Mouse (Mus musculus) bone marrow, adult 2 months (tissue): ENCODE measurements around the gene Fgd4. TPM values are rescaled to one million over a fixed set of nuclear protein-coding genes. Genes with fewer than 3 reads are reported as not detected.
"Not testable (repeated sequence)": the region's sequence is repeated elsewhere in the genome, so short reads cannot be mapped to it uniquely, and the experiment has no call there.

Experiments
- H3K27ac ChIP-seq: fragments of 200-500 bp; 2 replicates; pipeline ENCODE4 v1.5.1; 2012; ENCODE audit warnings: low read depth, mild to moderate bottlenecking, control low read depth, inconsistent platforms, low read length; ENCODE audit not compliant: control insufficient read depth, poor library complexity, insufficient read depth
- H3K4me1 ChIP-seq: fragments of 200-500 bp; 2 replicates; pipeline ENCODE4 v1.6.1; 2011; ENCODE audit warnings: low read length; ENCODE audit not compliant: control insufficient read depth, insufficient read depth
- H3K4me3 ChIP-seq: fragments of 200-500 bp; replicated peaks from 2 replicates; pipeline ENCODE3; 2011; ENCODE audit warnings: mild to moderate bottlenecking, low read depth, low read length, control low read depth; ENCODE audit not compliant: control insufficient read depth
- CTCF ChIP-seq: fragments of 200-500 bp; IDR thresholded peaks from 2 replicates; pipeline ENCODE4 v1.5.1; 2011; ENCODE audit warnings: low read length, control low read depth; ENCODE audit not compliant: control insufficient read depth, insufficient read depth
- POLR2A ChIP-seq: fragments of 200-500 bp; IDR thresholded peaks from 2 replicates; pipeline ENCODE4 v1.6.1; 2011; ENCODE audit warnings: low read depth, mild to moderate bottlenecking, control low read depth, low read length, borderline replicate concordance; ENCODE audit not compliant: control insufficient read depth
- WGBS: fragments of 180-500 bp; shearing (Covaris S2); methylation state at CpG from one replicate; pipeline ENCODE4 v1.1.7; 2018; 5-methylcytosine and 5-hydroxymethylcytosine counted together
- polyA plus RNA-seq: library from polyadenylated mRNA; stranded (reverse); fragments of >200 nt; gene quantifications from 2 replicates; pipeline ENCODE4 v1.2.4, GENCODE M21; 2011; ENCODE audit warnings: low replicate concordance; ENCODE audit not compliant: missing spikeins, insufficient read depth, insufficient read length

Gene Fgd4
- polyA plus RNA-seq, 1 experiment = 11.9 TPM

- no peak overlapping the region for H3K27ac ChIP-seq
- 77% methylated on average over 3 of the region's 3 CpGs for WGBS
- H3K4me3 ChIP-seq = no peak overlapping the region
- no peaks in the 10 kb centered on the region; the same call in 1 of the 2 replicates for H3K4me1 ChIP-seq
- TF ChIP-seq POLR2A = no peak
- TF ChIP-seq CTCF = no peak
Measured at GRCm38 (mm10) chr16:16501491-16501890, 98.9 kb downstream of the Fgd4 start.

- TF ChIP-seq CTCF (no peak), POLR2A (no peak)
- no peak overlapping the region for H3K4me3 ChIP-seq
- no peaks in the 10 kb centered on the region; the same call in 1 of the 2 replicates for H3K4me1 ChIP-seq
- no peak overlapping the region for H3K27ac ChIP-seq
- whole genome bisulfite sequencing = 78% methylated on average over 2 of the region's 2 CpGs
Measured at GRCm38 (mm10) chr16:16500926-16501325, 99.4 kb downstream of the Fgd4 start.

GRCm38 (mm10) chr16:16498798-16499197 lies 101.6 kb downstream of the Fgd4 start:
- H3K4me1 ChIP-seq = no peaks in the 10 kb centered on the region
- H3K27ac ChIP-seq = no peak overlapping the region
- TF ChIP-seq POLR2A (no peak), CTCF (no peak)
- H3K4me3 ChIP-seq = no peak overlapping the region

- Histone ChIP-seq H3K27ac (no peak overlapping the region), H3K4me1 (no peaks in the 10 kb centered on the region; the same call in 1 of the 2 replicates), H3K4me3 (no peak overlapping the region)
- 86% methylated on average over 1 of the region's 1 CpGs for WGBS
- no peak for TF ChIP-seq CTCF
- TF ChIP-seq POLR2A = no peak
Measured at GRCm38 (mm10) chr16:16485523-16486043, 114.8 kb downstream of the Fgd4 start.

- TF ChIP-seq CTCF = no peak
- no peak for TF ChIP-seq POLR2A
- H3K4me1 ChIP-seq = no peaks in the 10 kb centered on the region
- no peak overlapping the region for H3K4me3 ChIP-seq
- no peak overlapping the region for H3K27ac ChIP-seq
- WGBS = 83% methylated on average over 4 of the region's 4 CpGs
Measured at GRCm38 (mm10) chr16:16484601-16485000, 115.7 kb downstream of the Fgd4 start.

DNA sequence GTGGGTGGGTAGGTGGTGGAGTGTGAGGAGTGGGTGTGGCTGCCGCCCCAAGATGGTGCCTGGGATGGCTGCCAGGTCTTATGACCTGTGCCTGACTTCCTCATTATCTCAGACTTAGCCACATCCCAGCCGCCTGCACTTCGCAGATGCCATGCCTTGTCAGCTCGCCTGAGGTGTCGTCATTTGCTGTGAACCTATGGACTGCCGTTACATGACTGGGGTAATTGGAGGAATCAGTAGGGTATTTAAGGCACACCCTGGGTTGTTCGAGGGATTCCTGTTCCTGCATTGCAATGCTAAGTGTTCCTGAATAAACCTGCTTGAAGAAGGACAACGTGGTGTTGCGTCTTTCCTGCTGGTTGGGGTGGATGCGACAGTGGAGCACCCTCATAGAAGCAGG lies 126.9 kb downstream of the Fgd4 start:
- WGBS = 78% methylated on average over 10 of the region's 10 CpGs

GRCm38 (mm10) chr16:16450021-16450420 lies 150.3 kb downstream of the Fgd4 start:
- TF ChIP-seq POLR2A = no peak
- TF ChIP-seq CTCF = no peak
- H3K27ac ChIP-seq = no peak overlapping the region
- 65% methylated on average over 1 of the region's 1 CpGs for WGBS
- no peaks in the 10 kb centered on the region for H3K4me1 ChIP-seq
- H3K4me3 ChIP-seq = no peak overlapping the region

More for the DNA sequence above, 126.9 kb downstream of the Fgd4 start:
- not testable (repeated sequence) for H3K4me3 ChIP-seq, H3K4me1 ChIP-seq, H3K27ac ChIP-seq

DNA sequence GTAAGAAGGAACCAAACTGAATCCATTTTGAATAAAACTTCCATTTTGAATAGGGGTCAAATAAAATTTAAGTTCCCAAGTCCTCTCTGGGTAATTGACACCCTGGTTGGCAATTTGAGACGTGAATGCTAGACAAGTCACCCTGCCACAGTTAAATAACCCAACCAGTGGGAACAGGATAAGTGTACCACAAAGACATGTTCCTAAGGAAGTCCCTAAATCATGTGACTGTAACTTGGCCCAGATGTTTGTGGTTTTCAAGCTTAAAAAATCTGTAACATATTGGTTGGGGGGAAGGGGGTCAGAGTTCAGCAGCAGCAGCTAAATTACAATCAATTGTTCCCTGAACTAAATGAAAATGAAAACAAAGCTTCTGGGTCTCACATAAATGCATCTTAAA lies 161.9 kb downstream of the Fgd4 start:
- H3K27ac ChIP-seq = no peak overlapping the region
- no peak overlapping the region for H3K4me3 ChIP-seq
- no peak for TF ChIP-seq POLR2A
- TF ChIP-seq CTCF = no peak
- 26% methylated on average over 1 of the region's 1 CpGs for WGBS
- no peaks in the 10 kb centered on the region for H3K4me1 ChIP-seq

DNA sequence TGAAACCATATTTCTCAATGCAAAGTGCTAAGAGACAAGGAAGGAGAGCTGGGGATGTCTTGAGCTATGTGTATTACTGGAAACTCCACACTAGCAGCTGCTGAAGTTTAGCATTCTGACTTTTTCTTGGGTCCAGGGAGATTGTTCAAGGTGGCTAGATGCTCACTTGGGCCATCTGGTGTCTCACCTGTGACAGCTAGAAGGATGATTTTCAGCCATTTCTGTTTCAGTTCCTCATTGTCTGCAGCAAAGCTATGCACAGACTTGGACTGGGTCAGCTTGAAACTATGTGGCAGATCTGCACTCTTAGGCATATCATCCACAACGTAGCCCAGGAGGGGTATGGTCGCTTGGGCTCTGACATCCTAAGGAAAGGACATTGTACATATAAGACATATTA lies 177.9 kb downstream of the Fgd4 start:
- no peaks in the 10 kb centered on the region for H3K4me1 ChIP-seq
- no peak overlapping the region for H3K27ac ChIP-seq
- TF ChIP-seq POLR2A = no peak
- no peak for TF ChIP-seq CTCF
- WGBS = 85% methylated on average over 2 of the region's 2 CpGs
- H3K4me3 ChIP-seq = no peak overlapping the region

DNA sequence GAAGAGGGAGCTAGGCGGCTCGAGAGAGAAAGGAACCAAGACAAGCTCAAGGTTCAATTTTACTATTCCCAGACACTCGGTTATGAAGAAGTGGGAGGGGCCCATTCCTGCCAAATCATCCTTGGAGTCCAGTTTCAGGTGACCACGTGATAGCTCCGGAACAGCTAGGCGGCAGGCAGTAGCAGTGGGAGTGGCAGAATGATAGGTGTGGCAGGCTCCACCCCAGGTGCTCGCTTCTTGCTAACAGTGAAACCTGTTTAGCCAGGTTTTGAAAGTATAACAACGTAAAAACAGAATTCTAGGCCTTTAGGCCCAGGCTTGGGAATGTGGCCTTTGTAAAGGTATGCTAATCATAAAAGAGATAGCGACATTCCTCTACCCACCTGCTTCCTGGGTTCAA lies 233.1 kb downstream of the Fgd4 start:
- H3K4me1 ChIP-seq, H3K27ac ChIP-seq, H3K4me3 ChIP-seq: not testable (repeated sequence)
- 82% methylated on average over 9 of the region's 9 CpGs for WGBS
